Mouse (Mus musculus) cerebellum, adult 2 months (tissue): ENCODE data around the gene Gm21173. TPM values are rescaled to one million over a fixed set of nuclear protein-coding genes. Genes with fewer than 3 reads are reported as not detected.
"Not testable (repeated sequence)": the region's sequence is repeated elsewhere in the genome, so short reads cannot be mapped to it uniquely, and the experiment has no call there.

Experiments
- DNase-seq, 2 experiments: peaks; one replicate each; pipeline ENCODE4 v3.0.0; 2021
- H3K27ac ChIP-seq: fragments of 200-500 bp; 2 replicates; pipeline ENCODE4 v1.5.1; 2012; ENCODE audit warnings: low read length, control low read depth, inconsistent platforms; ENCODE audit not compliant: insufficient read depth
- H3K27me3 ChIP-seq: fragments of 200-500 bp; 2 replicates; pipeline ENCODE4 v1.6.1; 2012; ENCODE audit warnings: inconsistent platforms, mild to moderate bottlenecking, low read length, moderate library complexity; ENCODE audit not compliant: control insufficient read depth, insufficient read depth
- H3K4me1 ChIP-seq: fragments of 200-500 bp; 2 replicates; pipeline ENCODE4 v1.6.1; 2011; ENCODE audit warnings: low read length; ENCODE audit not compliant: control insufficient read depth, insufficient read depth
- H3K4me3 ChIP-seq: fragments of 200-500 bp; replicated peaks from 2 replicates; pipeline ENCODE3; 2011; ENCODE audit warnings: mild to moderate bottlenecking, low read depth, low read length, control low read depth; ENCODE audit not compliant: insufficient read depth
- WGBS: fragments of 180-500 bp; shearing (Covaris S2); methylation state at CpG from one replicate; pipeline ENCODE4 v1.1.7; 2018; 5-methylcytosine and 5-hydroxymethylcytosine counted together
- polyA plus RNA-seq: library from polyadenylated mRNA; depleted of rRNA; stranded (reverse); fragments of >200 nt; gene quantifications from 2 replicates; pipeline ENCODE4 v1.2.3, GENCODE M21; 2012; rRNA removed

Gm21173 gene
- polyA plus RNA-seq: not detected in 2 replicates

DNA sequence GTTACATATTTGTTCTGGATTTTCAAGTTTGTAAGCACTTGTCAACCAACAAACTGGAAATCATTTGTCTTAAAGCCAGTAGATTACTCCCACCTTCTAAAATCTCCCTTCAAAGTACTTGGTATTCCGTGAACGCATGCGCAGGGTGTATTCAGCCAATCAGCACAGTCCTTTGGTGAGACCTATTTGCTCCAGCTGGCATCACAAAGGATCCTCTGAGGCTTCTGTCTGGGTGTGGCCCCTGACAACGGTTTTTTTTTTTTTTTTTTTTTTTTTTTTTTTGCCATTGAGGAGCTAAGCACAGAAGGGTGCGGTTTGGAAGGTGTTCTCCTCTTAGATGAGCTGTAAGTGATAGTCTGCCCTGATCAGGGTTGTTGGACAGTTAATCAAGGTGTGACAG is at the start of gene Gm21173:
Gene Gm21173, plus strand, starts transcription at position 301 of the 400 bp plus-strand sequence.
- not testable (repeated sequence) for H3K27me3 ChIP-seq, DNase-seq, H3K4me3 ChIP-seq, H3K27ac ChIP-seq, H3K4me1 ChIP-seq
- WGBS: no CpG with 5 or more reads among the region's 5 CpGs
